Mouse (Mus musculus): Measurements from ENCODE around the gene Gale.

GRCm38 (mm10) chr4:135930239-135930638, 33.3 kb upstream of the Gale start:
- TF ChIP-seq HCFC1 (IDR thresholded peaks at IDR 0.05; ENCODE audit: borderline replicate concordance, insufficient read depth, low read length) (no peak), MAFK (IDR thresholded peaks at IDR 0.05; ENCODE audit: insufficient read depth, low read depth, low read length) (no peak), CHD2 (IDR thresholded peaks at IDR 0.05; ENCODE audit: low read depth, low read length) (no peak), ZC3H11A (IDR thresholded peaks at IDR 0.05; ENCODE audit: borderline replicate concordance, low read depth, low read length) (no peak), ZNF384 (IDR thresholded peaks at IDR 0.05; ENCODE audit: low read depth, low read length) (no peak)

Data from ES-E14 (cell line).